Mouse (Mus musculus): ENCODE measurements around the gene Kcnk4. TPM values are rescaled to one million over a fixed set of nuclear protein-coding genes. Genes with fewer than 3 reads are reported as not detected.

The Kcnk4 gene
- total and polyA plus RNA-seq, 3 experiments = 0.31 TPM; not detected in 2

DNA sequence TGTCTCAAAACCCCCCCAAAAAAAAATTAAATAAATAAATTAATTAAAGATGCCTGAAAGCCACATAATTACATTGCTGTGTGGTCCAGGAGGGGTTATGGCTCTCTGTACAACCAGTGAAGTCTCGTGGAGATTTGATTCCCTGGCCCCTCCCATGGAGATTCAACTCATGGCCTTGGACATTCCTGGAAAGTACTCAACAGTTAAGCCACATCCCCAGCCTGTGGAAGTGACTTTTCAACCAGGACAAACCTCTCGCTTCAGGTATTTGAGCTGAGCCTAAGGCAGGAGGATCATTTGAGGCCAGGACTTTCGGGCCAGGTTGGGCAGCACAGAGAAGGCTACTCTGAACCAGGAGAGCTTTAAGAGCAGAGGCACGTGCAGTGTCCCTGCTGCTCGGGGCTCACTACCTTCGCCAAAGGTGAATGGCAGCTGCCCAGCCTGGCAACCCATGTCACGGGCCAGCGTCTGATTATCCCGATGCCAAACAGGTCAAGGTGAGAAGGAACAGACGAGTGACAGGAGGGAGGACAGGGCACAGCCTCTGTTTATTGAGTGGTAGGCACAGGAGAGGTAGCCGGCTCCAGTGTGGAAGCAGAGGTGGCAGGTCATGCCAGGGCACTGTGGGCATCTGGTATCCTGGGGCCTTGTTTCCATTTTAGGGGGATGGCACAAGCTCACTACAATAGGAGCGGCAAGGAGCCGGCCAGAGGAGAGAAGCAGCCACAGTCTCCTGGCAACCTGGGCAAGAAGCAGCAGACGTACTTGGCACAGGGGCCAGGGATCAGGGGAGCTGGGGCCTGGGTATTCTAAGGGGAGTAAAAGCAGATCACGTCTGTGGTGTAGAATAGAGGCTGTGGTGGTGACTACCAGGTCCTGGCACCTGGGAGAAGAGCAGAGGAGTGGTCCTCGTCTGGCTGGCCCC is 3.5 kb upstream of the Kcnk4 start:
- DNase-seq = peak; percentile 38

DNA sequence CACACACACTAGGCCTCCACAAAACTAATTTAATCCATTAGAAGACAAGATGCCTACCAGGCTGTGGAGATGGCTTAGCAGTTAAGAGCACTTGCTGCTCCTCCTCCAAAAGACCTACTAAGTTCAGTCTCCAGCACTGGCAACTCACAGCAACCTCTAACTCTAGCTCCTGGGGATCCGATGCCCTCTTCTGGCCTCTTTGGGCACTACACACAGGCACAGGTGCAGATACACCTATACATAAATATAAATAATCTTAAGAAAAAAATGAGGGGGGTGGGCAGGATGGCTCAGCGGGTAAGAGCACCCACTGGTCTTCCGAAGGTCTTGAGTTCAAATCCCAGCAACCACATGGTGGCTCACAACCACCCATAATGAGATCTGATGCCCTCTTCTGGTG is 2.0 kb upstream of the Kcnk4 start:
- DNase-seq = no peak

- DNase-seq = peak; percentile 32
These were observed 700 bp downstream of the Kcnk4 start for GRCm38 (mm10) chr19:6933436-6934194.

- DNase-seq = no peak
These were observed 1.2 kb downstream of the Kcnk4 start for GRCm38 (mm10) chr19:6933102-6933435.

DNA sequence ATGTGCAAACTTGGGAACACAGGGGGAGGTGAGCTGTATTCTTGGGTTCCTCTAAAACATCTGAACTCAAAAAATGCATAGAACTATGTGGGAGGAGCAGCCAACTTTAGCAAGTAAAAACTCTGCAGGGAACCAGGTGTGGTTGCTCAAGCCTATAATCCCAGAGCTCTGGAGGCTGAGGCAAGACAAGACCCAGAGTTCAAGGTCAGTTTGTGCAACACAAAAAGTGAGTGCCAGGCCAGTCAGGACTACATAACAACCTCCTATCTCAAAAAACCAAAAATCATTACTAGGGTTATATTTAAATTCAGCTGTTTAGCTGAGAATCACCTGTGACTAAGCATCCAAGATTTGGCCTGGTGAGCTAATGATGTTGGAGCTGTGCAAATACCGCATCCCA is 2.3 kb downstream of the Kcnk4 start:
- DNase-seq = no peak

DNA sequence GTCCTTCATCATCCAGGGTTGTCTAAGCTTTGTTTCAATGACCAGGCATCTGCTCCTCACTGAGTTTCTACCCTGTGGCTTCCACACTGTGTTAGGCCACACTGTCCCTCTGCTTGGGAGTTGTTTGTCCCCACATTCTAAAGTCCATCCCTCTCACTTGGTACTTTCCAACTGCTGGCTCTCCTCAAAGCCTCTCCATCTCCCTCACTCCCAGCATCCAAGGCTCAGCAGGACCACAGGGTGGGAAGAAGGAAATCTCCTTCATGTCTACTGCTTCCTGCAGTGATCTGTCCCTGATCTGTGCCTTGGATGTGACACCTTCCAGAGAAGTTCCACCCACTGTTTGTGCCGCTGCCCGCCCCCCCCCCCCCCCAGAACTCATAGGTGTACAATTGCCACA is 3.3 kb downstream of the Kcnk4 start:
- DNase-seq = no peak

DNA sequence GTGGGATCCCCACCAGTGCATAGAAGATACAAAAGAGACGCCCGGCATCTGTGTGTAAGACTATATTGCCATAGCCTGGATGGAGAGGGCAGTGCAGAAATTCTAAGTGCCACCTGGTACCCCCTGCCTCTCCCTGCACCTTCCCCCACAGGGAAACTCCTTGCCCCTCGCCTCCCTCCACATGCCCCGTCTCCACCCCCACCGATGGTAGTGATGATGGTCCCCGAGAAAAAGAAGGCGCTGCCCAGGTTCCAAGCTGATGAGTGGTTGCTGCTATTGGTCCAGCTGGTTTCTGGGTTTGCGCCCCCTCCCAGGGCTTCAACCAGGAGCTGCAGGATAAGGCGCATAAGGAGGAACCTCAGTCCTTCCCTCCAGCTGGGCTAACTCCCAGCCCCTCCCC is 6.2 kb downstream of the Kcnk4 start:
- DNase-seq = no peak

DNA sequence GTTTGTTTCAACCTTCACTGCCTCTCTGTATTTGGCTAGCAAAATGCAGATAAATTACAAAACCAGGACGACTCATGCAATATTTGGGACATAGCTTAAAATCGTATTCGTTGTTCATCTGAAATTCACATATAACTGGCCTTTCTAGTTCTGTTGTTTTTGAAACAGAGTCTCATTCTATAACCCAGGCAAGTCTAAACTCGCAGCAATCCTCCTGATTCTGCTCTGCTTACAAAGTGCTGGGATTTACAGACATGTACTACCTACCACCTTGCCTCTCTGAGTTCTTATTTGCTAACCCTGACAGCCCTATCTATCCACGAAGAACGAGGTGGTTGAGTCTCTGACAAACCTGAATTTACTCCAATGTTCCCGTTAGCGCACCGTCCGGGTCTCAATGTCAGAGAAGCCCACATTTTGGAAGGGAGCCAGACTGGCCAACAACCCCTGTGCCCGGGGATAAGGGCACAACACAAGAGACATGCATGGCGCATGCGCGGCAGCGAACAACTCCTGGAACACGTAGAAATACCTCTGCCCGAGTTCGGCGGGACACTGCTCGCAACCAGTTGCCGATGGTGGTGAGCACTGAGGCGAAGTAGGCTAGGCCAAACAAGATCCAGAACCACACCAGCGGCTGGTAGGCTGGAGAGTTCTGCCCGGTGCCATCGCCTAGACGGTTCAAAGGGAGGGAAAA is 7.6 kb downstream of the Kcnk4 start:
- peak; percentile 48 for DNase-seq

DNA sequence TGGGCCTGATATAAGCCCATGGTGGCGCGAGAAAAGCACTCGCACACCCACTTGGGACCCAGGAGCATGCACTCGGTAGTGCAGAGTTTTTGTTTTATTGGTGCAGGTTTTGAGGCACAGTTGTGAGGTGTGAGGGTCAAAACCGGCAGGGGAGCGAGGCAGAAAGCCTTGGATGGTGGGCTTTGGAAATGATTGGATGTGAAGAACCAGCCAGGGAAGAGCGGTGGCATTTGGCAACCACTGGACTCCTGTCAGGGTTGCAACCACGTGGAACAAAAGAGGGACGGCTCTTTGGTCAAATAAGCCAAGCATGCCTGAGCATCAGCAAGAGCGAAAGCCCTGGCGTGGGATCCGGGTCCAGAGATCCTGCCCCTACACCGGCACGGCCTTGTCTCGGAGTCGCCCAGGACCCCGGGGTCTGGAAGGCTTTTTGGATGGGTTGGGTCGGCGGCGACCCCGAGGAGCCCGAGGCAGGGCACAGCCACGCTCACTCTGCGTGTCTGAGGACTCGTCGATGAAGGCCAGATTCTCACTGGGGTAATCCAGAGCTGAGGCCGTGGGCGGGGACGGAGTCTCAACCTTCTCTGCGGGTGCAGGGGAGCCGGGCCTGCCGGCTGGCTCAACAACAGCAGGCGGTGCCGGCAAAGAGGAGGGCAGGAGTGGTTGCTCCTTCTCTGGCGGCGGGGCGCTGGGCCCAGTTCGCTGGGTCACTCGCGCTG is 8.5 kb downstream of the Kcnk4 start:
- DNase-seq = peak; percentile 9

DNA sequence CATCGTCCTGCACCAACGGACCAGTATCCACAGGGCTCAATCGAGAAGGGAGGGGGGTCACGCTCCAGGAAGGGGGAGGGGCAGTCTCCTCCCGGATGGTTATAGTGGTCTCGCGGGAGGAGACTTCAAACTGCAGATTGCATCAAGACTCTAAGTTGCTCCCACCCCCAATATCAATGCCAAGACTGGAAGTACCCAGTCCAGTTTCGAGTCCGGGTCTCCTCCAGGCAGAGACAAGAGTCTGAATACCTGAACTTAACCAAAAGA is 9.1 kb downstream of the Kcnk4 start, which contains the start of gene Catsperz:
Catsperz (minus strand) TSS at position 74 of the 267 bp plus-strand sequence.
- no peak for DNase-seq

GRCm38 (mm10) chr19:6924461-6925306 is 9.6 kb downstream of the Kcnk4 start:
- DNase-seq = peak; percentile 89

DNA sequence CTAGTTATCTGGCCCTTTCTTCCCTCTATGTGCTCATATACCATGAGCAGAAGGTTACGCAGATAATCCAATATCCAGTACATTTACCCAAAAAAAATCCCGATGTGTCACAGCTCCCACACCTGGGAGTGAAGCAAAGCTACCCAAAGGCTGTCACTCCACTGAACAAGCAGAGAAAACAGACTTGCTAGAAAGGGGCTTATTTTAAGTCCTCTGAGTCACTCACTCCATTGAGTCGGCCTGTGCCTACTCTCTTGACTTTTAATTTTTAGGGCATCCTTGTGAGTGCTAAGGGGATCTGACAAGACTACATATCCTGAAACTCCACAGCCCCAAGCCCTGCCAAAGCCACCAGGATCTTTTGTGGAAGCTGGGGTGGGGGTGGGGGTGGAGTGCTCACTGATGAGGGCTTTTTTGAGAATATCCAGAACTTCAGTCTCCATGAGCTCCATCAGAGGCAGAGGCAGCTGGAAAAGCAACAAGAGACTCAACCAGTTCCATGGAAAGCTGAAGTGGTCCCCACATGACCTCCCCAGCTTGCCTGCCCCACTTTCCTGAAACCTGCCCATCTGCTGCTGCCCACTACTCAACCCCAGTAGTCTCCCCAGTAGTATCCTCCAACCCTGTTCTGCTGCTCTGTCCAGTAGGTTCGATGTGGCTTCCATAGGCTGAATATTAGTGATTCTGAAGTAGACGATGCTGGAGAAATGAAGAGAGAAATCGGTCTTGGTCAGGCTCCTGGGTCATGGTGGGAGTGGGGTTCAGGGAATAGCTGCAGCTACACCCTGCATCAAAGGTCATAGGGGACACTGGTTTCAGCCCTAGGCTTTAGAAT is 11.2 kb downstream of the Kcnk4 start:
- no peak for DNase-seq

GRCm38 (mm10) chr19:6921647-6922567 is 12.4 kb downstream of the Kcnk4 start, which contains the start of gene Esrra:
Gene Esrra (minus strand): TSS chr19:6921813.
- peak; percentile 100 for DNase-seq

DNA sequence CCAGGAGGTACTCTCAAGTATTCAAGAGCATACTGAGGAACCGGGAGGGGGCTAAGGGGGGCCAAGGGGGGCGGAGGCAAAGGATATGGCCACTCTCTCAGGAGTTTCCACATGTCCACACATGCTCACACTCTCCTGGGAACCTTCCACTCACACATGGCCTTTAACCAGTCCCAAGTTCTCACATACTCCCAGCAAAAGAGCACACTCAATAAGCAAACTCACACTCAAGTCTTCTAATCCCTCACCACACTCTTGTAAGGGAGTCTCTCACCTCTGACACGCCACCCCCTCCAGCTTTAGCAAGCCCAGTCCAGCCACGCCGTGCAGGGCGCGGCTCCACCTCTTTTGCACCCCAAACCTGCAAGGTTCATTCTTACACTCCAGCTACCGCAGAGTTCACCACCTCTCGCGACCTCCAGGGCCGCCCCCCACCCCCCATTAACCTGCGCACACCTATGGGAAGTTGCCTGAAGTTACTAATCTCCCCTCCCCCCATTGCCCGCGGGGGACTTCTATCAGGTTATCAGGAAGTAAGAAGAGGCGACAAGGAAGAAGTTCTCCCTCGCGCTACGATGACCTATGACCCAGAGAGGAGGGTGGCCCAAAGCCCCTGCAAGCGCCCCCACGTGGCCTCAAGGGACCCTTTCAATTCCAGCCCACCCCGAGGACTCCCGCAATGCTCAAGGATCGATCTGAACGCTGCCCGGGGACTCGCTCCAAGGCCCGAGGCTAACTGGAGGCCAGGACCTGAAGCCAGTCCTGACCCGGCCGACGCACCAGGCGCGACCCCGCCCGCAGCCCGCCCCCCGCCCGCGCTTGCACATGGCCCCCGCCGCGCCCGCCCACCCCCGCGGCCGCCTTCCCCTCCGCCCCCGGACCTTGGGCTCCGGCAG is 13.3 kb downstream of the Kcnk4 start:
- DNase-seq = no peak

GRCm38 (mm10) chr19:6919876-6920740 is 14.2 kb downstream of the Kcnk4 start:
- peak; percentile 79 for DNase-seq

GRCm38 (mm10) chr19:6919431-6919830 is 14.9 kb downstream of the Kcnk4 start:
- DNase-seq = no peak

DNA sequence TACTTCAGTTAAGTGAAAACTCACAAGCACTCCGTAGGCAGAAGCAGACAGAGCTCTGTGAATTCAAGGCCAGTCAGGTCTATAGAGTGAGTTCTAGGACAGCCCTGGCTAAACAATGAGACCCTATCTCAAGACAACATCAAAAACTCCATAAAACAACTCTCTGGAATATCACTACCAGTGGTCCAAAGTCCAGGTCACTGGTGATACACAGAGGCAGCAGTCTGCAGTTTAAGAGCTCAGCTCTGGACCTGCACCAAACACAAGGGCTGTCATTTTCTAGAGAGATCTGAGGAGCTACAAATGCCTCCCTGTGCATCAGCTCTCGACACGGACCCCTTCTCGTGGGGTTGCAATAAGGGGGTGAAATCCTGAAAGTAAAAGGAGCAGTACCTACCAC is 16.0 kb downstream of the Kcnk4 start:
- no peak for DNase-seq

Measured in adrenal gland, adult 2 months (tissue).